Mouse (Mus musculus): ENCODE data around the gene Gng12. TPM values are rescaled to one million over a fixed set of nuclear protein-coding genes. Genes with fewer than 3 reads are reported as not detected.
"Not testable (repeated sequence)": the region's sequence is repeated elsewhere in the genome, so short reads cannot be mapped to it uniquely, and the experiment has no call there.

Gng12 gene
- total and polyA plus RNA-seq, 2 experiments from 2014 or later, result 43.3 to 60.1 TPM

GRCm38 (mm10) chr6:66955089-66955657 lies 59.0 kb downstream of the Gng12 start:
- H3K4me1 ChIP-seq (ENCODE audit: insufficient read depth, low read length), result no peaks in the 10 kb centered on the region
- no peak overlapping the region for H3K4me3 ChIP-seq (ENCODE audit: low read depth, low read length)
- H3K9me3 ChIP-seq (ENCODE audit: low read length), result no peaks in the 10 kb centered on the region
- H3K27ac ChIP-seq (ENCODE audit: low read depth, low read length), result no peak overlapping the region
- peak; percentile 63 for TF ChIP-seq CTCF (IDR thresholded peaks at IDR 0.05)
- DNase-seq (ENCODE audit: low spot score), result no peak
- WGBS, result 86% methylated on average over 11 of the region's 11 CpGs
- no peaks in the 10 kb centered on the region for H3K36me3 ChIP-seq (ENCODE audit: insufficient read depth, low read length)
- H3K4me2 ChIP-seq (ENCODE audit: low read depth, low read length, poor library complexity, severe bottlenecking), result no peak overlapping the region
- no peak for ATAC-seq (ENCODE audit: low FRiP score)
- no peak overlapping the region for H3K9ac ChIP-seq (replicated peaks; ENCODE audit: low read length, poor library complexity, severe bottlenecking)
- no peaks in the 10 kb centered on the region for H3K27me3 ChIP-seq (ENCODE audit: insufficient read depth, low read length)

DNA sequence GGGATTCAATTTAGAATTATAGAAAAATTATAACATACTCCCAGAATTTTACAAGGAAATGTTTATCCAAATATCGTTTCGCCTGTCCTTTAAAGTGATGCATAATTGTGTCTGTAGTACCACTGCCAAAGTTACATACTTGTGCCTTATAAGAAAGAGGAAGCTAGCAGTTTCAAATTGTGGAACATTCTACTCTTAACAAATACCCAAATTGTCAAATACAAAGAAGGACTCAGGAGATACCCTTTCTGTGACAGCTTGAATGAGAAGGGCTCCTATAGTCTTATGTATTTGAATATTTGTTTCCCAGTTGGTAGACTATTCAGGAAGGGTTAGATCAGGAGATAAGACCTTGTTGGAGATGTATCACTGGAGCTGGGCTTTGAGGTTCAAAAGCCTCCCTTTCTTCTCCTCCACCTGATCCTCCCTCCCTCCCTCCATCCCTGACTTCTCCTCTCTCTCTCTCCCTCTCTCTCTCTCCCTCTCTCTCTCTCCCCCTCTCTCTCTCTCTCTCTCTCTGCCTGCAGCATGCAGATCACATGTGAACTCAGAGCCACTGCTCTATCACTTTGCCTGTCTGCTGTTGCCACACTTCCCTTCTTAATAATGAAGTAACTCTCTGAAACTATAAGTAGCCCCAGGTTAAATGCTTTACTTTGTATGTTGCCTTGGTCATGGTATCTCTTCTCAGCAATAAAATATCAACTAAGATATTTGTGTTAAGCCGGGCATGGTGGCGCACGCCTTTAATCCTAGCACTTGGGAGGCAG lies 62.5 kb downstream of the Gng12 start:
- no peak for ATAC-seq (ENCODE audit: low FRiP score)
- no peak for TF ChIP-seq CTCF (IDR thresholded peaks at IDR 0.05)
- Histone ChIP-seq H3K27ac (ENCODE audit: low read depth, low read length) (no peak overlapping the region), H3K4me2 (ENCODE audit: low read depth, low read length, poor library complexity, severe bottlenecking) (no peak overlapping the region), H3K9ac (replicated peaks; ENCODE audit: low read length, poor library complexity, severe bottlenecking) (no peak overlapping the region), H3K36me3 (ENCODE audit: insufficient read depth, low read length) (no peaks in the 10 kb centered on the region), H3K27me3 (ENCODE audit: insufficient read depth, low read length) (no peaks in the 10 kb centered on the region), H3K4me1 (ENCODE audit: insufficient read depth, low read length) (no peaks in the 10 kb centered on the region), H3K4me3 (ENCODE audit: low read depth, low read length) (no peak overlapping the region), H3K9me3 (ENCODE audit: low read length) (no peaks in the 10 kb centered on the region)
- no peak for DNase-seq (ENCODE audit: low spot score)
- WGBS, result 96% methylated on average over 5 of the region's 5 CpGs

DNA sequence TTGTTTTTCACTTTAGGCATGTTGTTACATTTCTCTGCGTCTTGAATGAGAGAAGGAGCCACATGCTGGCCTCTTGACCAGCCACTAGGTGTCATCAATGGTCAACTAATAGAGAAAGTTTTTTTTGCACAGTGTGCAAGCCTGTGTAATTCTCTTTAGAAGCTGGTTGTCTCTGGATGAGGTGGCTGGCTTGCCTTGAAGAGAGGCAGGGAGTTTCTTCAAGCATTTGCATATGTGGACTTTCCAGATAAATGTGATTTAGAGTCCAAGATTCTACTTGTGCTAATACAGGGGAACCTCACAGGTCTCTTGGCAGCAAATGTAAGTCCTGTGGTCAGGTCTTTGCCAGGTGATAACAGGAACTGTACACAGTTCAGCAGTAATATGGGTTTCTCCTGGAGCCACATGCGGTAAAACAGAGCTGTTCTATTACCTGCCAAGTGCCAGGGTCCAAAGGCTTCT lies 66.4 kb downstream of the Gng12 start:
- H3K27me3 ChIP-seq (ENCODE audit: insufficient read depth, low read length), result no peaks in the 10 kb centered on the region
- no peaks in the 10 kb centered on the region for H3K36me3 ChIP-seq (ENCODE audit: insufficient read depth, low read length)
- no peak overlapping the region for H3K4me2 ChIP-seq (ENCODE audit: low read depth, low read length, poor library complexity, severe bottlenecking)
- 31% methylated on average over 2 of the region's 2 CpGs for WGBS
- no peaks in the 10 kb centered on the region for H3K9me3 ChIP-seq (ENCODE audit: low read length)
- peaks cover 5% of the 10 kb centered on the region; the same call in 1 of the 2 replicates for H3K4me1 ChIP-seq (ENCODE audit: insufficient read depth, low read length)
- peak; percentile 89 for TF ChIP-seq CTCF (IDR thresholded peaks at IDR 0.05)
- no peak overlapping the region for H3K27ac ChIP-seq (ENCODE audit: low read depth, low read length)
- no peak overlapping the region for H3K4me3 ChIP-seq (ENCODE audit: low read depth, low read length)
- DNase-seq (ENCODE audit: low spot score) (peak; percentile 88), ATAC-seq (ENCODE audit: low FRiP score) (peak; percentile 86)
- no peak overlapping the region for H3K9ac ChIP-seq (replicated peaks; ENCODE audit: low read length, poor library complexity, severe bottlenecking)

- no peak for DNase-seq (ENCODE audit: low spot score)
- 86% methylated on average over 1 of the region's 1 CpGs for WGBS
- Histone ChIP-seq H3K4me1 (ENCODE audit: insufficient read depth, low read length) (peaks cover 5% of the 10 kb centered on the region; the same call in 1 of the 2 replicates), H3K36me3 (ENCODE audit: insufficient read depth, low read length) (no peaks in the 10 kb centered on the region), H3K4me3 (ENCODE audit: low read depth, low read length) (no peak overlapping the region), H3K9ac (replicated peaks; ENCODE audit: low read length, poor library complexity, severe bottlenecking) (no peak overlapping the region), H3K27ac (ENCODE audit: low read depth, low read length) (no peak overlapping the region), H3K9me3 (ENCODE audit: low read length) (no peaks in the 10 kb centered on the region), H3K4me2 (ENCODE audit: low read depth, low read length, poor library complexity, severe bottlenecking) (no peak overlapping the region), H3K27me3 (ENCODE audit: insufficient read depth, low read length) (no peaks in the 10 kb centered on the region)
- ATAC-seq (ENCODE audit: low FRiP score), result no peak
- TF ChIP-seq CTCF (IDR thresholded peaks at IDR 0.05), result no peak
Measured at GRCm38 (mm10) chr6:66963068-66963467, 66.9 kb downstream of the Gng12 start.

DNA sequence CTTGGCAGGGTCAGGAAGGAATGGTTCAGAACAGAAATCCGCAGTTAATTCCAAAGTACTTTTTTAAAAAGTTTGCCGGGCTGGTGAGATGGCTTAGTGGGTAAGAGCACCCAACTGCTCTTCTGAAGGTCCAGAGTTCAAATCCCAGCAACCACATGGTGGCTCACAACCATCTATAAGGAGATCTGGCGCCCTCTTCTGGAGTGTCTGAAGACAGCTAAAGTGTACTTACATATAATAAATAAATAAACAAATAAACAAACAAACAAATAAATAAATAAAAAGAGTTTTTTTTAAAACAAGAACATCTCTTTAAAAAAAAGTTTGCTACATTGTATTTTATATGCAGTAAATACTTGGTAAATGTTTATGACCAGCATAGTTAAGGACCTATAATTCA lies 67.5 kb downstream of the Gng12 start:
- peak; percentile 23 for TF ChIP-seq CTCF (IDR thresholded peaks at IDR 0.05)
- not testable (repeated sequence) for H3K4me2 ChIP-seq (ENCODE audit: low read depth, low read length, poor library complexity, severe bottlenecking); H3K27ac ChIP-seq (ENCODE audit: low read depth, low read length); H3K27me3 ChIP-seq (ENCODE audit: insufficient read depth, low read length); DNase-seq (ENCODE audit: low spot score); H3K9ac ChIP-seq (replicated peaks; ENCODE audit: low read length, poor library complexity, severe bottlenecking); H3K4me3 ChIP-seq (ENCODE audit: low read depth, low read length); H3K4me1 ChIP-seq (ENCODE audit: insufficient read depth, low read length); ATAC-seq (ENCODE audit: low FRiP score); H3K36me3 ChIP-seq (ENCODE audit: insufficient read depth, low read length); H3K9me3 ChIP-seq (ENCODE audit: low read length)
- 86% methylated on average over 3 of the region's 3 CpGs for WGBS

- no peak overlapping the region for H3K9ac ChIP-seq (replicated peaks; ENCODE audit: low read length, poor library complexity, severe bottlenecking)
- no peak overlapping the region for H3K4me3 ChIP-seq (ENCODE audit: low read depth, low read length)
- H3K9me3 ChIP-seq (ENCODE audit: low read length), result no peaks in the 10 kb centered on the region
- no peak overlapping the region for H3K27ac ChIP-seq (ENCODE audit: low read depth, low read length)
- no peaks in the 10 kb centered on the region; the same call in 1 of the 2 replicates for H3K27me3 ChIP-seq (ENCODE audit: insufficient read depth, low read length)
- TF ChIP-seq CTCF (IDR thresholded peaks at IDR 0.05), result no peak
- H3K4me2 ChIP-seq (ENCODE audit: low read depth, low read length, poor library complexity, severe bottlenecking), result no peak overlapping the region
- peaks cover 5% of the 10 kb centered on the region; the same call in 1 of the 2 replicates for H3K4me1 ChIP-seq (ENCODE audit: insufficient read depth, low read length)
- H3K36me3 ChIP-seq (ENCODE audit: insufficient read depth, low read length), result no peaks in the 10 kb centered on the region
- WGBS, result 38% methylated on average over 4 of the region's 4 CpGs
- DNase-seq (ENCODE audit: low spot score) (peak; percentile 67), ATAC-seq (ENCODE audit: low FRiP score) (peak; percentile 68)
Measured at GRCm38 (mm10) chr6:66964222-66964621, 68.0 kb downstream of the Gng12 start.
